Mouse (Mus musculus): ENCODE data around the gene Artn. TPM values are rescaled to one million over a fixed set of nuclear protein-coding genes. Genes with fewer than 3 reads are reported as not detected.
A peak's percentile ranks its signal among the peaks of the same experiment; 100 is the strongest.

The Artn gene
- polyA plus RNA-seq, 1 experiment = not detected

DNA sequence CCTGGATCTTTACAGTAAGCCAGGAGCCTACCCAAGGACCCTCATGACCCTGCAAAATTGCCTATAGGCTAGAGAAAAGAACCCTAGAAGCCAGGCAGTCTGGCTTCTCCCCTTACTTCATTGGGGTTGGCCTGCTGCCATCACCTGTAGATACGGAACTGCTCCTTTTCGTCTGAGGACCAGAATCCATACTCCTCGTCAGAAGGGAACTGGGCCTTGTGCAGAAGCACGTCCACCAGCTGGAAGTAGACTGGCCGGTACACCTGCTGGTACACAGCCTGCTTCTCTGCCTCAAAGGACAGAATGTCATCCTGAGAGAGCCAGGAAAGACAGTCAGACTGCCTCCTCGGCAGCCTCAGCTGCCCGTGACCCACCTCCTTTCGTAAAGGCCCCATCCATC is 24.8 kb downstream of the Artn start:
- 74% methylated on average over 8 of the region's 8 CpGs for WGBS
- no peak overlapping the region for H3K27ac ChIP-seq (ENCODE audit: insufficient read depth, low read depth, low read length)
- H3K4me3 ChIP-seq (ENCODE audit: insufficient read depth, low read depth, low read length) = no peak overlapping the region
- TF ChIP-seq POLR2A (IDR thresholded peaks at IDR 0.05; ENCODE audit: insufficient read depth, low read depth, low read length) (no peak), CTCF (IDR thresholded peaks at IDR 0.05; ENCODE audit: insufficient read depth, low read depth, low read length) (no peak)
- peaks cover 18% of the 10 kb centered on the region; the same call in 1 of the 2 replicates for H3K4me1 ChIP-seq (ENCODE audit: control insufficient read depth, insufficient read depth, low read length)

DNA sequence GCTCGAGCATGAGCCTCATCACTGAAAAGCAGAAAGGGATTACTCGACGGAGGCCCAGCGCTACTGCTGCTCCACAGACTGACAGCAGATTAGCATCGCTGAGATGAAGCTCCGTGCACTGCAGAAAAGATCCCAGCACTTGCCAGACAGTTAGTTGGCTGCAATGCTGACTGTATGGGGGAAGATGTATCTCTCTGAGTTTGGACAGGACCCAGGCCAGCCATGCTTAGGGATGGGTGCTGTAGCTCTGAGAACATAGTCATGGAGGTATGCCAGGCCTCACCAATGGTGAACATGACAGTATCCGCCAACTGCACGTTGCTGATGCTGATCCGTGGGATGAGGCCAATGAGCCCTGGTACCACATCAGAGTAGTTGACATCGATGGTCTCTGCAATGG is 25.5 kb downstream of the Artn start:
- TF ChIP-seq CTCF (IDR thresholded peaks at IDR 0.05; ENCODE audit: insufficient read depth, low read depth, low read length) = no peak
- no peak for TF ChIP-seq POLR2A (IDR thresholded peaks at IDR 0.05; ENCODE audit: insufficient read depth, low read depth, low read length)

DNA sequence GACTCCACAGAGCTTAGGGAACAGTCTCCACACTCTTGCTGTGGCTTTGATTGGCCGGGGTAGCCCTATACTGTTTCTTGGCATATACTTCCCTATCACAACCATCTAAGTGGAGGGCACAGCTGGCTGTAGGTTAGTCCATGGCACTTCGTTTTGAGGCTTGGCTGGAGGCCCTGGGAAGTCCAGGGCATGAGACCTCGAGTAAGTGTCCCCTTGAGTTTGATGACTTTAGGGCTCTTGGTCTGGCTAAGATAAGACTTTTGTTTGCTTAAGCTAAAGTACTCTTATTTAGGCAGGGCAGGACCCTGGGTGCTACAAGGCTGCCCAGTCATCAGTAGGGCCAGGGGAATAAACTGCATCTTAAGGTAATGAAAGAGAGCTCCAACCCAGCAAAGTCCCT is 31.5 kb downstream of the Artn start:
- WGBS = 82% methylated on average over 3 of the region's 3 CpGs
- Histone ChIP-seq H3K4me3 (ENCODE audit: insufficient read depth, low read depth, low read length) (no peak overlapping the region), H3K27ac (ENCODE audit: insufficient read depth, low read depth, low read length) (no peak overlapping the region), H3K4me1 (ENCODE audit: control insufficient read depth, insufficient read depth, low read length) (no peaks in the 10 kb centered on the region)
- TF ChIP-seq POLR2A (IDR thresholded peaks at IDR 0.05; ENCODE audit: insufficient read depth, low read depth, low read length) = no peak
- no peak for TF ChIP-seq CTCF (IDR thresholded peaks at IDR 0.05; ENCODE audit: insufficient read depth, low read depth, low read length)

More for the DNA sequence above, 25.5 kb downstream of the Artn start:
- Histone ChIP-seq H3K4me3 (ENCODE audit: insufficient read depth, low read depth, low read length) (no peak overlapping the region), H3K27ac (ENCODE audit: insufficient read depth, low read depth, low read length) (no peak overlapping the region), H3K4me1 (ENCODE audit: control insufficient read depth, insufficient read depth, low read length) (peaks cover 18% of the 10 kb centered on the region; the same call in 1 of the 2 replicates)
- WGBS = 61% methylated on average over 10 of the region's 10 CpGs

DNA sequence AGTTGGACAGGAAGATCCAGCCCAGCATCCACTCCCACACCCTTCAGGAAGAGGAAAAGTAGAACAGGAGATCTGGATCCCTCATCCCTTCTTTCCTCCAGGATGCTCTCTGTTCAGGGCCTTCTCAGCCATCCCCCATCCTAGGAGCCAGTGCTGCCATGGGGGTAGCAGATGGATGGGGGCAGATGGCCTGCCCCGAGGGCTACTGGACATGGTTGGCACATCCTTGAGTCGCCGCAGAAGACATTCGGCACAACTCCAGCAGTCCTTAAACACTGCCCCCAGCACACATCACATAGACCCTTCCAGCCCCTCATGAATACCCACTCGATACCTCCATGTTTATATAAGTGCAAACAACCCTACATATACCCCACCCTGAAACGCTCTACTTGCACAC is 33.5 kb downstream of the Artn start:
- WGBS = 95% methylated on average over 6 of the region's 6 CpGs
- no peak overlapping the region for H3K27ac ChIP-seq (ENCODE audit: insufficient read depth, low read depth, low read length)

DNA sequence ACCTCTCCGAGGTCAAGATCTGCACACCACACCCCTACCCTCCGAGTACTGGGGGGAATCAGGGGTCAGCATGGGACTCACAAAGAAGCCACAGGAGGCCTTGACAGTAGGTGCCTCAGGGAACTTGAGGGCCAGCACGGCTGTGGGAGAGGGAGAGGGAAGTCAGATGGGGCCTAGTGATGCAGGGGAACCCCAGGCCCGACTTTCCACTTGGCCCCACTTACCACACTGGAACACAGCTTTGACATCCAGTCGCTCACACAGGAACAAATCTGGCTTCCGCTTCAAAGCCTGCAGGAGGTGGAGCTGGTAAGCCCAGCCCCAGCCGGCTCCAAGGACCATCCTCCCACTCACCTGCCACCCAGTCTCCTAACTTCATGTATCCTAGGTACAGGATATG is 34.2 kb downstream of the Artn start:
- H3K27ac ChIP-seq (ENCODE audit: insufficient read depth, low read depth, low read length) = no peak overlapping the region
- no peak for TF ChIP-seq POLR2A (IDR thresholded peaks at IDR 0.05; ENCODE audit: insufficient read depth, low read depth, low read length)
- no peak for TF ChIP-seq CTCF (IDR thresholded peaks at IDR 0.05; ENCODE audit: insufficient read depth, low read depth, low read length)
- WGBS = 69% methylated on average over 7 of the region's 7 CpGs

More for the DNA sequence above, 33.5 kb downstream of the Artn start:
- H3K4me3 ChIP-seq (ENCODE audit: insufficient read depth, low read depth, low read length) = no peak overlapping the region
- no peak for TF ChIP-seq POLR2A (IDR thresholded peaks at IDR 0.05; ENCODE audit: insufficient read depth, low read depth, low read length)
- no peak for TF ChIP-seq CTCF (IDR thresholded peaks at IDR 0.05; ENCODE audit: insufficient read depth, low read depth, low read length)
- peaks cover 5% of the 10 kb centered on the region; the same call in 1 of the 2 replicates for H3K4me1 ChIP-seq (ENCODE audit: control insufficient read depth, insufficient read depth, low read length)

DNA sequence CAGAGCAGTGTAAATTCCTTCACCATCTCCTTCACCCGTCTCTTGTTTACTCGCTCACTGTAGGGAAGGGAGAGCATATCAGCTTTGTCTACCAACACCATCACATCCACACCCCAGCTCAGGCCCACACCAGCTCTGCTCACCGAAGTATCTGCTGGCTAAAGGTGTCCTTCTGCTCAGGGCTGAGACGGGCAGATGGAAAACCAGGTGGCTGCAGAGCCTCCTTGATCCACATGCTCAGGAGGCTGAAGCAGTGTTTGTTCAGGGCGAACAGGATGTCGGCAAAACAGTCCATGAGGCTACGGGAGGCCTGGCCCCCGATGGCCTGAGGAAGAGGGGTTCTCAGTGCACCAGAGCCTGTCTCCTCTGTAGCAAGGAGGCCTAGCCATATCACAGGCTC is 35.0 kb downstream of the Artn start:
- WGBS = 89% methylated on average over 8 of the region's 8 CpGs
- no peak overlapping the region for H3K4me3 ChIP-seq (ENCODE audit: insufficient read depth, low read depth, low read length)
- TF ChIP-seq POLR2A (IDR thresholded peaks at IDR 0.05; ENCODE audit: insufficient read depth, low read depth, low read length) = no peak
- TF ChIP-seq CTCF (IDR thresholded peaks at IDR 0.05; ENCODE audit: insufficient read depth, low read depth, low read length) = no peak
- H3K4me1 ChIP-seq (ENCODE audit: control insufficient read depth, insufficient read depth, low read length) = peaks cover 9% of the 10 kb centered on the region
- no peak overlapping the region for H3K27ac ChIP-seq (ENCODE audit: insufficient read depth, low read depth, low read length)

More for the DNA sequence above, 34.2 kb downstream of the Artn start:
- no peak overlapping the region for H3K4me3 ChIP-seq (ENCODE audit: insufficient read depth, low read depth, low read length)
- peaks cover 9% of the 10 kb centered on the region for H3K4me1 ChIP-seq (ENCODE audit: control insufficient read depth, insufficient read depth, low read length)

DNA sequence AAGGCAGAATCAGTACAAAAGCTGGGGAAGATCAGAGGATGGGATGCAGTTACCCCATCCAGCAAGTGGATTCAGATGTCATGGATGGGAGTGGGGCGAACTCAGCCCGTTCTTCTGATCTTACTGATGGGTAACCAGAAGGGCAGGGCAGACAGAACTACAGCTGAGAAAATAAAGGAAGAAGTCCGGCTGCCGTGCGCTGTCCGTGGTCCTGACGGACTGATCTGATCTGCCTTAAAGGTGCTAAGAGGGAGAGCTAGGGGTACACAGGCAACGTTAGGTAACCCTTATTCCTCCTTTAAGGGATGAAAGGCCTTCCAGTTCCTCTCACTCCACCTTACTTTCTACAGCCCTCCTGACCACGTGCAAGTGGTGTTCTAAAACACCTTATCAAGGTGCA is 36.2 kb downstream of the Artn start:
- Histone ChIP-seq H3K4me1 (ENCODE audit: control insufficient read depth, insufficient read depth, low read length) (peaks cover 9% of the 10 kb centered on the region), H3K4me3 (ENCODE audit: insufficient read depth, low read depth, low read length) (no peak overlapping the region), H3K27ac (ENCODE audit: insufficient read depth, low read depth, low read length) (no peak overlapping the region)
- TF ChIP-seq CTCF (IDR thresholded peaks at IDR 0.05; ENCODE audit: insufficient read depth, low read depth, low read length) (no peak), POLR2A (IDR thresholded peaks at IDR 0.05; ENCODE audit: insufficient read depth, low read depth, low read length) (no peak)
- WGBS = 40% methylated on average over 9 of the region's 9 CpGs

DNA sequence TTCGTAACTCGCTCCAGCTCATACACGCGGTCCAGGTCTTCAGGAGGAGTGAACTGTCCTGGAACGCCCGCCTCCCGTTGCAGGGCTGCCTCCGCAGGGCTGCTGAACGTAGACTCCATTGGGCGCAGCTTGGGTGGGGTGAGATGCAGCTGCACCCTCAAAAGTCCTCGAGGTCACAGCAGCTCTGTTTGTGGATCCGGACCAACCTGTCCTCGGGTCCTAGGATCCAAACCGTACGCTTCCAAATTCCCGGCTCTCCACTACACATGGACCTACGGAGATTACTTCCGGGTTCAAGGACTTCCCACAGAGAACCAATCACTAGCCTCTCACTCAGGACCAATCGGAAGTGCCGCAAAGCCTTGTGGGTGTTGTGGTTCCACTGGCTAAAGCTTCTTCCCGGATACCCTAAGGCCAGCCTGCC is 37.8 kb downstream of the Artn start, which contains the start of gene Dph2:
Gene Dph2, minus strand, starts transcription at position 295 of the 424 bp plus-strand sequence.
- Histone ChIP-seq H3K27ac (ENCODE audit: insufficient read depth, low read depth, low read length) (0 out of 2 replicates have a peak within 1 kb of the TSS, but pooled peaks have one; percentile 3), H3K4me3 (ENCODE audit: insufficient read depth, low read depth, low read length) (peak within 1 kb of the TSS; percentile 72), H3K4me1 (ENCODE audit: control insufficient read depth, insufficient read depth, low read length) (peaks cover 9% of the 10 kb centered on the region)
- TF ChIP-seq POLR2A (IDR thresholded peaks at IDR 0.05; ENCODE audit: insufficient read depth, low read depth, low read length) = no peak
- no peak for TF ChIP-seq CTCF (IDR thresholded peaks at IDR 0.05; ENCODE audit: insufficient read depth, low read depth, low read length)
- WGBS = 0% methylated on average over 21 of the region's 21 CpGs

DNA sequence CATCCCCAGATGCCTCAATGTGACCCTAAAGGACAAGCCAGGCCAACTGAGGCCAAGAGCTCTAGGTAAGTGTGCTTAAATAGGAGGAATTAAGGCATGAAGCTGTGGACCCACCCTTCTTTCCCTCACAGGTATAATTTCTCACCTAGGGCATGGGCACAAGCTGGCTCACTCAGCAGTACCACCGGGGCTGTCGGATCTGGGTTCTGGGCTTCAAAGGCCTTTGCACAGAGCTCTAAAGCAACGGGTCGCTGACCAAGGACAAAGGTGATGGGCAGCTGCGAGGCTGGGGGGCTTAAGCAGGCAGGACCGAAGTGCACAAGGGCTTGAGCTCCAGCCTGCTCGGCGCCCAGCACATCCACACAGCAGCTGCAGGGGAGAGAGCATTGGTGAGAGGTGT is 38.8 kb downstream of the Artn start:
- 55% methylated on average over 8 of the region's 8 CpGs for WGBS
- TF ChIP-seq CTCF (IDR thresholded peaks at IDR 0.05; ENCODE audit: insufficient read depth, low read depth, low read length) (no peak), POLR2A (IDR thresholded peaks at IDR 0.05; ENCODE audit: insufficient read depth, low read depth, low read length) (no peak)

DNA sequence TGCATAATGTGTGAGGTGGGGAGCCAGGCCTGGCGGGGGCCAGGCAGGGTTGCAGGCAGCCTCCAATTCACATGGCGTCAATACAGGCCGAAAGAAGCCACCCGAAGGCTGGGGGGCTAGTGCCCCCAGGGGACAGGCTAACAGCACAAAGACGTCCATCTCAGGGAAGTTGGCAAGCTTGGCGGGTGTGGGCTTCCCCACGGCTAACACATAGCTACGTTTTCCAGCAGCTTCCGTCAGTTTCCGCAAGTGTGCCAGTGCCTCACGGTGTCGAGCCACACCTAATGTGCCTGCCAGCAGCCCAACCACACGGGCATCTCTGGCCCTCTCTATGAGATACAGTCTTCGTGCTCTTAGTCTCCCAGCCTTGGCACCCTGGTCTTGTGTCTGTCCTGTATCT is 39.5 kb downstream of the Artn start:
- no peak overlapping the region for H3K4me3 ChIP-seq (ENCODE audit: insufficient read depth, low read depth, low read length)
- H3K4me1 ChIP-seq (ENCODE audit: control insufficient read depth, insufficient read depth, low read length) = peaks cover 21% of the 10 kb centered on the region
- TF ChIP-seq POLR2A (IDR thresholded peaks at IDR 0.05; ENCODE audit: insufficient read depth, low read depth, low read length) (no peak), CTCF (IDR thresholded peaks at IDR 0.05; ENCODE audit: insufficient read depth, low read depth, low read length) (no peak)
- no peak overlapping the region for H3K27ac ChIP-seq (ENCODE audit: insufficient read depth, low read depth, low read length)
- 89% methylated on average over 14 of the region's 14 CpGs for WGBS

More for the DNA sequence above, 38.8 kb downstream of the Artn start:
- no peak overlapping the region for H3K27ac ChIP-seq (ENCODE audit: insufficient read depth, low read depth, low read length)
- peaks cover 15% of the 10 kb centered on the region for H3K4me1 ChIP-seq (ENCODE audit: control insufficient read depth, insufficient read depth, low read length)
- H3K4me3 ChIP-seq (ENCODE audit: insufficient read depth, low read depth, low read length) = no peak overlapping the region

Measured in olfactory bulb, adult 2 months (tissue).